Mouse (Mus musculus) intestine, embryonic 15.5 days (tissue): Measurements from ENCODE around the gene Pla2g4a. TPM values are rescaled to one million over a fixed set of nuclear protein-coding genes. Genes with fewer than 3 reads are reported as not detected.
"Not testable (repeated sequence)": the region's sequence is repeated elsewhere in the genome, so short reads cannot be mapped to it uniquely, and the experiment has no call there.

ENCODE experiments used
- ATAC-seq: fragments of 200-750 bp; cut with Nextera tagmentation; 2 replicates; pipeline ENCODE4 v1.8.0; 2017; ENCODE audit warnings: moderate TSS enrichment, moderate library complexity
- H3K27ac ChIP-seq: fragments of 300-500 bp; sonication (generic); 2 replicates; pipeline ENCODE4 v1.5.1; 2015; ENCODE audit warnings: mild to moderate bottlenecking, inconsistent platforms
- H3K27me3 ChIP-seq: fragments of 300-500 bp; sonication (generic); replicated peaks from 2 replicates; pipeline ENCODE4 v1.6.1; 2015; ENCODE audit warnings: inconsistent platforms
- H3K36me3 ChIP-seq: fragments of 300-500 bp; sonication (generic); 2 replicates; pipeline ENCODE4 v1.6.1; 2015; ENCODE audit warnings: inconsistent platforms
- H3K4me1 ChIP-seq: fragments of 300-500 bp; sonication (generic); replicated peaks from 2 replicates; pipeline ENCODE4 v1.6.1; 2015; ENCODE audit warnings: inconsistent platforms
- H3K4me2 ChIP-seq: fragments of 300-500 bp; sonication (generic); replicated peaks from 2 replicates; pipeline ENCODE4 v1.6.1; 2015; ENCODE audit warnings: mild to moderate bottlenecking, inconsistent platforms
- H3K4me3 ChIP-seq: fragments of 300-500 bp; sonication (generic); replicated peaks from 2 replicates; pipeline ENCODE4 v1.5.1; 2015; ENCODE audit warnings: inconsistent platforms
- H3K9ac ChIP-seq: fragments of 300-500 bp; sonication (generic); 2 replicates; pipeline ENCODE4 v1.6.1; 2015; ENCODE audit warnings: inconsistent platforms
- H3K9me3 ChIP-seq: fragments of 300-500 bp; sonication (generic); 2 replicates; pipeline ENCODE4 v1.6.1; 2016; ENCODE audit warnings: inconsistent platforms
- WGBS: fragments of 180-500 bp; shearing (Covaris S2); methylation state at CpG from one replicate; pipeline ENCODE4 v1.1.7; 2015; 5-methylcytosine and 5-hydroxymethylcytosine counted together
- polyA plus RNA-seq: library from polyadenylated mRNA; unstranded; fragments of >200 nt; fragmentation: Nextera tagmentation; extraction: Ambion mirVana; gene quantifications from 2 replicates; pipeline ENCODE4 v1.2.1, GENCODE M21; 2015

The Pla2g4a gene
- polyA plus RNA-seq, 1 experiment from 2014 or later = 39.5 TPM

DNA sequence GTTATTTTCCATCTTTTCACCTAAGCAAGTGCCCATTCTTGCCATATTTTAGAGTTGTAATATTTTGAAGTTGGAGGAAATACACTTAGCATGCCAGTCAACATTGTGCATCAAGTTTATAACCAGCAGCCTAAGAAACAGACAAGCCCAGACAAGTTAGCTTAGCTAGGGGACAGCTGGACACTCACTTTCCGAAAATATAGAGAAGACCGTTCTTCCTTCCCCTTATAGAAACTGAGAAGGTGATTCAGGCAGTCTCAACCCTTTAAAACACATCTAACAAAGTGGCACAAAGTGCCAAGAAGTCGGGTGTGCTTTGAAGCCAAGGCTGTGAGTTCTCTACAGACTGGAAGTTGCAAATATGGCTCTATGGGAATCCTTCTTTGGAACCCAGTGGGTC is 10.4 kb downstream of the Pla2g4a start:
- Histone ChIP-seq H3K9ac (no peak overlapping the region), H3K4me2 (no peak overlapping the region), H3K9me3 (no peaks in the 10 kb centered on the region), H3K36me3 (no peaks in the 10 kb centered on the region), H3K4me1 (no peaks in the 10 kb centered on the region), H3K27me3 (no peaks in the 10 kb centered on the region), H3K4me3 (no peak overlapping the region), H3K27ac (no peak overlapping the region)
- 82% methylated on average over 3 of the region's 3 CpGs for WGBS
- no peak for ATAC-seq

GRCm38 (mm10) chr1:149950254-149950653 is 10.8 kb downstream of the Pla2g4a start:
- no peak overlapping the region for H3K4me3 ChIP-seq
- no peaks in the 10 kb centered on the region for H3K9me3 ChIP-seq
- no peaks in the 10 kb centered on the region for H3K4me1 ChIP-seq
- H3K27me3 ChIP-seq = no peaks in the 10 kb centered on the region
- WGBS = 72% methylated on average over 1 of the region's 1 CpGs
- H3K27ac ChIP-seq = no peak overlapping the region
- no peak overlapping the region for H3K9ac ChIP-seq
- no peak for ATAC-seq
- no peak overlapping the region for H3K4me2 ChIP-seq
- no peaks in the 10 kb centered on the region for H3K36me3 ChIP-seq

- H3K4me3 ChIP-seq = no peak overlapping the region
- H3K4me1 ChIP-seq = no peaks in the 10 kb centered on the region
- H3K27ac ChIP-seq = no peak overlapping the region
- ATAC-seq = no peak
- no peaks in the 10 kb centered on the region for H3K36me3 ChIP-seq
- H3K4me2 ChIP-seq = no peak overlapping the region
- no peaks in the 10 kb centered on the region for H3K27me3 ChIP-seq
- no peak overlapping the region for H3K9ac ChIP-seq
- no peaks in the 10 kb centered on the region for H3K9me3 ChIP-seq
- 92% methylated on average over 1 of the region's 1 CpGs for WGBS
Observed at GRCm38 (mm10) chr1:149949334-149949733, 11.8 kb downstream of the Pla2g4a start.

GRCm38 (mm10) chr1:149948066-149948825 is 12.8 kb downstream of the Pla2g4a start:
- no peaks in the 10 kb centered on the region for H3K27me3 ChIP-seq
- no peaks in the 10 kb centered on the region for H3K4me1 ChIP-seq
- no peaks in the 10 kb centered on the region for H3K36me3 ChIP-seq
- no peak overlapping the region for H3K4me3 ChIP-seq
- no peak overlapping the region for H3K4me2 ChIP-seq
- no peak for ATAC-seq
- no peak overlapping the region for H3K27ac ChIP-seq
- H3K9me3 ChIP-seq = no peaks in the 10 kb centered on the region
- no peak overlapping the region for H3K9ac ChIP-seq
- 86% methylated on average over 8 of the region's 8 CpGs for WGBS

DNA sequence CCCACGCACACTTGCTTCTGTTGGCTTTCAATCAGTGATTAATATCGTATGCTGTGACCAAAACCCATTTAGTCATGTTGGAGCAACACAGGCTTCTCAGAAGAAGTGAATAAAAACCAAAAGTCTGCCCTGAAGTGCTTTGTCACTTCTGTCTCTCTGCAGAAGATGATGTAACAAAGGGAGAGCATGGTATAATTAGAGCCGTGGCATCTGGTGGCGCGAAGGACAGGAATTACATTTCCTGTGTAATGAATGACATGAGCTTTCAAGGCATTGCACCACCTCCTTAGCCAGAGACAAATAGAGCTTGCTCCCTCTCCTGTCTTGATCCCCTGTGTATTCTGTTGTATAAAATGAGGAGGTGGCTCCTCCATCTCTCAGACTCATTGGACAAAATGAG is 14.1 kb downstream of the Pla2g4a start:
- Histone ChIP-seq H3K4me3 (no peak overlapping the region), H3K4me1 (no peaks in the 10 kb centered on the region), H3K9me3 (no peaks in the 10 kb centered on the region), H3K36me3 (no peaks in the 10 kb centered on the region), H3K27ac (no peak overlapping the region), H3K4me2 (no peak overlapping the region), H3K9ac (no peak overlapping the region), H3K27me3 (no peaks in the 10 kb centered on the region)
- ATAC-seq = no peak
- 60% methylated on average over 5 of the region's 5 CpGs for WGBS

DNA sequence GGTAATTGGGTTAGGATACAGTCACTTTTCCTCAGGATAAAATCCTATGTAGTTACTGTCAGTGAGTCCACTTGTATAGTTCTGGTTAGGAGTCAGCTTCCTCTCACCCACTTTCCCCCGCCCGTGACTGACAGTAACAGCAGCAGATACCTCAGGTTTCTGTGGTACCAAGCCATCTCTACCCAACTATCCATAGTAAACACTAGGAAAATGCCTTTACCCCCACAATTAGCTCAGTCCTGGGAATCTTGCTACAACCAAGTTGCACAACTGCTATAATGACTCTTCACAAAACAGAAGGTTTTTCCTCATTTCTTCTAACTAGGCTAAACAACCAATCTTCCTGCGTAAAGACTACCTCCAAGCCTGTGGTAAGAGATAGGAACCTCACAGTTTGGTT is 14.7 kb downstream of the Pla2g4a start:
- ATAC-seq = no peak
- Histone ChIP-seq H3K4me1 (no peaks in the 10 kb centered on the region), H3K27me3 (no peaks in the 10 kb centered on the region), H3K27ac (no peak overlapping the region), H3K4me2 (no peak overlapping the region), H3K9ac (no peak overlapping the region), H3K4me3 (no peak overlapping the region), H3K36me3 (no peaks in the 10 kb centered on the region), H3K9me3 (no peaks in the 10 kb centered on the region)
- 86% methylated on average over 3 of the region's 3 CpGs for WGBS

DNA sequence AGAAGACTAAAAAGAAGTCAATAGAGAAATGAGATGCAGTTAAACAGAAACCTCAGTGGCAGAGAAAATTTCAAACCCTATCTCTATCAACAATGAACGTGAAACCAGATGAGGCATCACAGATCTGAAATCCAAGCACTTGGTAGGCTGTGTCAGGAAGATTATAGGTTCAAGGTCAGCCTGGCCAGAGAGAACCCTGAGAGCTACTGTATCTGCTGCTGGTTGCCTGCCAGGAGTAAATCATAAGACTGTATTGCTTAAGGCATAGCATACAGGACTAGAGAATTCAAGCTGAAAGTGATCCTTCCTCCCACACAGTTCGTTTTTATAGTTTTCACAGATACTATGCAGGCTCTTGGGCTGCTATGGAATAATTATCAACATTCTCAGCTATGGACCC is 17.5 kb downstream of the Pla2g4a start:
- Histone ChIP-seq H3K4me2 (no peak overlapping the region), H3K36me3 (no peaks in the 10 kb centered on the region), H3K27me3 (no peaks in the 10 kb centered on the region), H3K9me3 (no peaks in the 10 kb centered on the region), H3K4me3 (no peak overlapping the region), H3K27ac (no peak overlapping the region), H3K9ac (no peak overlapping the region), H3K4me1 (no peaks in the 10 kb centered on the region)
- WGBS = 62% methylated on average over 2 of the region's 2 CpGs
- ATAC-seq = no peak

DNA sequence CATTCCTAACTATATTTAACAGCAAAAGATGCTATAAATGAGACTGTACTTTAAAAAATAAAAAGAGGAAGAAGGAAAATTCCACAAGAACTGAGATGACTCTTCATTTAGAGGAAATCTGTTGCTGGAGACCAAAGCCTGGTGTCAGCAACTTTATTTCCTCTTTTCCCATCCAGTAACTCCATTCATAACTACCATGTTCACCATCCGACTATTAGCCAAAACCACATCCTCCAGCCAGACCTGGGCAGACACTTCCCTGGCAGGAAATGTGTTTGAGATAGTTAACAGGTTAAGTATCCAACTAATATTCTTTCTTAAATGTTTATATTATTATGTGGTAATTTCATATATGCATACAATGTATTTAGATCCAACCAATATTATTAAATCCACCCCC is 20.8 kb downstream of the Pla2g4a start:
- H3K27ac ChIP-seq = no peak overlapping the region
- WGBS = 85% methylated on average over 1 of the region's 1 CpGs
- no peaks in the 10 kb centered on the region for H3K9me3 ChIP-seq
- H3K9ac ChIP-seq = no peak overlapping the region
- H3K36me3 ChIP-seq = no peaks in the 10 kb centered on the region
- H3K27me3 ChIP-seq = no peaks in the 10 kb centered on the region
- ATAC-seq = no peak
- H3K4me2 ChIP-seq = no peak overlapping the region
- no peak overlapping the region for H3K4me3 ChIP-seq
- H3K4me1 ChIP-seq = no peaks in the 10 kb centered on the region

DNA sequence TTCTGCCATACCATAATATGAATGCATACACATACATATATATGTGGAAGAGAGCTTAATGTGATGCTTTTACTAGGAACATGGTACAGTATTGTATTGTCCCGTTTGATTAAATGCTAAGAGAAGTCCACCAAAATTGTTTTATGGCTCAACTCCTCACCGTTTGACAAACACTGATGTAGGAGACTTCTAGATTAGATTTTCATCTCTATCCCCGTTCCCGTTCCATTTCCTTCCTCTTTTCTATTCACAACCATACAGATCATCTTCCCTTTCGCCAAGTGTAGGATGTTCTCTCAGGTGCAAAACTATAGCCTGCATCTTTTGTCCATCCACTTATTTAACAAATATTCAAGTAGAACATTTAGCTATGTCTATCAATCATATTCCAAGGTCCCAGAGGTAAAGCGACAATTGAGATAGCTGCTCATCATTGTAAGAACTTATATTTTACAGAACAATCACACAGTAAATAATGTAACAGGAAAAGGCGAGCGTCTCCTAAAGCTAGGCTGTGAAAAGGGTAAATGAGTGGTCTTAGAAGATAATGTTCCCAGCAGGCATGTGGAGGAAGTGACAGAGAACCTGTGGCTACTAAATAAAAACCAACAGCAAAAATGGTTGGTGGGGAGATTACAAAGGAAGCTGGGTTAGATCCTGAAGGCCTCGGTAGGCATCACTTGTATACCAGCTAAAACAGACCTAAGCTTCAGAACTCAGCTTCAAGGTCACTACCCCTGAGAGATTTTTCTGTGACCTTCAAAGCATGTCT is 21.6 kb downstream of the Pla2g4a start:
- H3K9me3 ChIP-seq = no peaks in the 10 kb centered on the region
- no peak for ATAC-seq
- no peak overlapping the region for H3K27ac ChIP-seq
- H3K36me3 ChIP-seq = no peaks in the 10 kb centered on the region
- H3K9ac ChIP-seq = no peak overlapping the region
- no peaks in the 10 kb centered on the region for H3K27me3 ChIP-seq
- H3K4me2 ChIP-seq = no peak overlapping the region
- H3K4me3 ChIP-seq = no peak overlapping the region
- 87% methylated on average over 9 of the region's 9 CpGs for WGBS
- no peaks in the 10 kb centered on the region for H3K4me1 ChIP-seq

GRCm38 (mm10) chr1:149937825-149938224 is 23.3 kb downstream of the Pla2g4a start:
- no peaks in the 10 kb centered on the region for H3K27me3 ChIP-seq
- H3K9ac ChIP-seq = no peak overlapping the region
- H3K4me2 ChIP-seq = no peak overlapping the region
- H3K4me1 ChIP-seq = no peaks in the 10 kb centered on the region
- H3K27ac ChIP-seq = no peak overlapping the region
- H3K4me3 ChIP-seq = no peak overlapping the region
- no peak for ATAC-seq
- no peaks in the 10 kb centered on the region for H3K9me3 ChIP-seq
- WGBS = 82% methylated on average over 4 of the region's 4 CpGs
- no peaks in the 10 kb centered on the region for H3K36me3 ChIP-seq

DNA sequence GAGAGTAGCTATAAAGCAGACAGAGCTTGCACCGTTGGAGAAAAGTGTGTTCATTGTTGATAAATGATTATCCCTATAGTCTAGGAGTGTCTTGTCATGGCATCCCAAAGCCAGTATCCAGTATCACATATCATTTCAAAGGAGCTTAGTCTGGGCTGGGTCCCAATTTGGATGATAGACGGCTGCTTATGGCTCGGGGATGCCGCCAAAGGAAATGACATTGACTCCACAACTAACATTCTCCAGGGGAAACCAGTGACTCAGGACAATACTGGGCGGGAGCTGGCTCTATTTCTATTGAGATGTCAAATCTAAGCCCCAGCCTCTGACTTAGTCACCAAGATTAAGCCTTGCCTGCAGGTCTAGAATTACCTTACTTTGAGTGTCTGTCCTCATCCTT is 31.9 kb downstream of the Pla2g4a start:
- Histone ChIP-seq H3K4me3 (no peak overlapping the region), H3K9me3 (no peaks in the 10 kb centered on the region), H3K4me2 (no peak overlapping the region), H3K36me3 (no peaks in the 10 kb centered on the region), H3K27ac (no peak overlapping the region), H3K9ac (no peak overlapping the region), H3K27me3 (no peaks in the 10 kb centered on the region), H3K4me1 (no peaks in the 10 kb centered on the region)
- no peak for ATAC-seq
- WGBS = 77% methylated on average over 5 of the region's 5 CpGs

DNA sequence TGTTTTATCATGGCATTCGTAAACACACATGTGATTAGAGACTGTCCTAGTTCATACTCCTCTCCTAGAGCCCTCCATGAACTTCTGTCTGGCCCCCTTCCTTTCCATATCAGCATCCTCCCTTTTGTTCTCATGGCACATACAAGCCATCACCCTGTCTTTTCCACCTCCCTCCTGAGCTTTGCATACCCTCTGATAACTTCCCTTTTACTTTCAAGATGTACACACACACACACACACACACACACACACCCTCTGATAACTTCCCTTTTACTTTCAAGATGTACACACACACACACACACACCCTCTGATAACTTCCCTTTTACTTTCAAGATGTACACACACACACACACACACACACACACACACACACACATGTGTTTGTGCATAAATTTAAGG is 37.4 kb downstream of the Pla2g4a start:
- H3K27ac ChIP-seq, H3K36me3 ChIP-seq, H3K4me3 ChIP-seq, H3K27me3 ChIP-seq, ATAC-seq, H3K4me1 ChIP-seq, H3K9me3 ChIP-seq, H3K4me2 ChIP-seq, H3K9ac ChIP-seq: not testable (repeated sequence)
- WGBS = 77% methylated on average over 1 of the region's 1 CpGs

DNA sequence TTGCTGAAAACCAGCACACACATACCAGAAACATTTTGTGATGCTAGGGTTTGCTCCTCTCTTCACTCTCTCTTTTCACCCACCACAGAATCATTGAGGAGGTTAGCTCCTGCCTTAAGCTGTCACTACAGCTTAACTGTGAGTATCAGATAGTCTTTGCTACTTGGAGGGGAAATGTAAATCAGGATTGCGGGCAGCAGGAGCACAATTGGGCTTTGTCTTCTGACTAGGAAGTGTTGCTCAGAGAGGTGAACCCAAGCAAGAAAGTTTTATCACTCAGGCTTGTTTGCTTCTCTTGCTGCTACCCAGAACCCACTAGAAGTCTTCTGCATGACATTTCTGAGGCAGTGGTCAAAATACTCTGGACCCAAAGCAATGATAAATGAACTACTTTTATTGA is 38.9 kb downstream of the Pla2g4a start:
- ATAC-seq = peak; percentile 65; the same call in 1 of the 2 replicates
- WGBS = 52% methylated on average over 1 of the region's 1 CpGs
- Histone ChIP-seq H3K27ac (no peak overlapping the region), H3K4me2 (no peak overlapping the region), H3K27me3 (no peaks in the 10 kb centered on the region), H3K36me3 (no peaks in the 10 kb centered on the region), H3K4me1 (no peaks in the 10 kb centered on the region), H3K4me3 (no peak overlapping the region), H3K9me3 (no peaks in the 10 kb centered on the region), H3K9ac (no peak overlapping the region)
